Mouse (Mus musculus) kidney, adult 11 months (tissue): ENCODE data around the gene Sycn.

Experiments used
- DNase-seq: peaks from one replicate; pipeline ENCODE4 v3.0.0; 2022

The Sycn gene

GRCm38 (mm10) chr7:28587644-28588043 is 47.0 kb downstream of the Sycn start:
- peak; percentile 82 for DNase-seq
